Mouse (Mus musculus): ENCODE data around the gene Rbfox3. TPM values are rescaled to one million over a fixed set of nuclear protein-coding genes. Genes with fewer than 3 reads are reported as not detected.

Gene Rbfox3
- polyA plus RNA-seq, 2 experiments, result 0.08 to 0.17 TPM

DNA sequence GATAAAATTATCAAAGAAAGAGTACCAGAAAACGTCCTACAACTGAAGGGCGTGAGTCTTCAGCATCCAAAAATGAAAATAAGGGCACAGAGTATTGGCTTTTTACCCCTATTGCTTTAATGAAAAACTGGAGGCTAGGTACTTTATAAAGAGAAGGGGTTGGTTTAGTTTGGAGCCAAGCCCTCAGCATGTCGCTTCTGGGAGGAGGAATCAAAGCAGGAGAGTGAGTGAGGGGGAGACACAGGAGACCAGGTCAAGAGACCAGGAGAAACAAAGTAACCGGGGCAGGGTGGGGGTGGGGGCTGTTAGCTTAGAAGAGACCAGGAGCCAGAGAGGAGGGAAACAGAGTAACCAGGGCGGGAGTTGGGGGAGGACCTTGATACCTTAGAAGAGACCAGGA lies 29.9 kb upstream of the Rbfox3 start:
- ATAC-seq (ENCODE audit: insufficient read depth), result no peak

DNA sequence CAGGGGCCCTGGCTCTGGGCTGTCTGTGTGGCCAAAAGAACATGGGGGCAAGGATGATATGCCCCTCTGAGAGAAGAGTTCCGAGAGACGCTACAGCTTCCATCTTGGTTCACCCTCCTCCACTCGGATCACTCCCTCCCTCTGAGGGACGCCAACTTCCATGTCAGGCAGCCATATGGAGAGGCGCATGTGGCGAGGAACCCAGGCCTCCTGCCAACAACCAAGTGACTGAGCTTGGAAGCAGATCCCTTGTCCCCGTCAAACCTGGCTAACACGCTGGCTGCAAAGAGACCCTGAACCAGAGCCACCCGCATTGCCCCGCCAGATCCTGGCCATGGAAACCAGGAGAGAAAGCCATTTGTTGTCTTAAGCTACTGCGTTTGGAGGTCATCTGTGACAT lies 29.1 kb upstream of the Rbfox3 start:
- no peaks in the 10 kb centered on the region for H3K9me3 ChIP-seq (ENCODE audit: control insufficient read depth, low read length)
- DNase-seq (ENCODE audit: low read depth in 3 of 3, low spot score in 3 of 3) (no peak), ATAC-seq (ENCODE audit: insufficient read depth) (no peak)
- H3K4me3 ChIP-seq (ENCODE audit: insufficient read depth in 1 of 2, low read depth in 2 of 2, low read length in 2 of 2), result no peak overlapping the region
- no peak for TF ChIP-seq EP300 (IDR thresholded peaks at IDR 0.05; ENCODE audit: low read depth)
- no peak for TF ChIP-seq CTCF (IDR thresholded peaks at IDR 0.05; ENCODE audit: low read depth)
- no peaks in the 10 kb centered on the region for H3K27me3 ChIP-seq (ENCODE audit: control insufficient read depth, insufficient read depth, low read length)
- H3K9ac ChIP-seq (replicated peaks), result no peak overlapping the region
- H3K36me3 ChIP-seq (replicated peaks; ENCODE audit: control insufficient read depth, insufficient read depth, low read depth), result no peaks in the 10 kb centered on the region
- H3K4me1 ChIP-seq (replicated peaks; ENCODE audit: control insufficient read depth in 2 of 2, insufficient read depth in 2 of 2, low read length in 1 of 2), result no peaks in the 10 kb centered on the region
- H3K27ac ChIP-seq, result no peak overlapping the region
- no peak overlapping the region for H3K4me2 ChIP-seq (ENCODE audit: low read depth)
- 61% methylated on average over 11 of the region's 11 CpGs for WGBS (ENCODE audit: insufficient replicate concordance)

More for the DNA sequence above, 29.9 kb upstream of the Rbfox3 start:
- 25% methylated on average over 5 of the region's 5 CpGs for WGBS (ENCODE audit: insufficient replicate concordance)
- no peak for DNase-seq (ENCODE audit: low read depth in 3 of 3, low spot score in 3 of 3)
- no peaks in the 10 kb centered on the region for H3K27me3 ChIP-seq (ENCODE audit: control insufficient read depth, insufficient read depth, low read length)
- H3K4me3 ChIP-seq (ENCODE audit: insufficient read depth in 1 of 2, low read depth in 2 of 2, low read length in 2 of 2), result no peak overlapping the region
- no peaks in the 10 kb centered on the region for H3K9me3 ChIP-seq (ENCODE audit: control insufficient read depth, low read length)
- no peak for TF ChIP-seq CTCF (IDR thresholded peaks at IDR 0.05; ENCODE audit: low read depth)
- no peak for TF ChIP-seq EP300 (IDR thresholded peaks at IDR 0.05; ENCODE audit: low read depth)
- H3K27ac ChIP-seq, result no peak overlapping the region
- no peaks in the 10 kb centered on the region for H3K36me3 ChIP-seq (replicated peaks; ENCODE audit: control insufficient read depth, insufficient read depth, low read depth)
- no peak overlapping the region for H3K9ac ChIP-seq (replicated peaks)
- no peak overlapping the region for H3K4me2 ChIP-seq (ENCODE audit: low read depth)
- no peaks in the 10 kb centered on the region for H3K4me1 ChIP-seq (replicated peaks; ENCODE audit: control insufficient read depth in 2 of 2, insufficient read depth in 2 of 2, low read length in 1 of 2)

DNA sequence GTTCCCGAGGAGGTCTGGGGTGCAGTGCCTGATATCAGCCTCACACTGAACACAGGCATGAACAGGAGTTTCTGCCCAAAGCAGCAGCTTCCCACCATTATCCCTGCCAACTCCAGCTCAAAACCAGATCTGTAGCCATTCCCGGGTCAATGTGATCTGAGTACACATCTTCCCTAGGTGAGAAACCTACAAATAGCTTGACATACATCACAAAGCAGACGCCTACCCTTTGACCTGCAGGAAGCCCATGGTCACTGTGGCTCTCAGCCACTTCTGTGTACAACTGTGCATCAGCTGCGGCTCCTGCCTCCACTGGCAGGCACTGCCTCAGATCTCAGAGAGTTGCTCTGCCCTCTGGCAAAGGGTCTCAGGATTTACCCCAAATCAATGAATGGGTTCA lies 28.3 kb upstream of the Rbfox3 start:
- TF ChIP-seq EP300 (IDR thresholded peaks at IDR 0.05; ENCODE audit: low read depth), result no peak
- no peak for TF ChIP-seq CTCF (IDR thresholded peaks at IDR 0.05; ENCODE audit: low read depth)
- DNase-seq (ENCODE audit: low read depth in 3 of 3, low spot score in 3 of 3), result no peak
- Histone ChIP-seq H3K27me3 (ENCODE audit: control insufficient read depth, insufficient read depth, low read length) (no peaks in the 10 kb centered on the region), H3K4me2 (ENCODE audit: low read depth) (no peak overlapping the region), H3K36me3 (replicated peaks; ENCODE audit: control insufficient read depth, insufficient read depth, low read depth) (no peaks in the 10 kb centered on the region), H3K9ac (replicated peaks) (no peak overlapping the region), H3K4me1 (replicated peaks; ENCODE audit: control insufficient read depth in 2 of 2, insufficient read depth in 2 of 2, low read length in 1 of 2) (no peaks in the 10 kb centered on the region), H3K9me3 (ENCODE audit: control insufficient read depth, low read length) (no peaks in the 10 kb centered on the region), H3K4me3 (ENCODE audit: insufficient read depth in 1 of 2, low read depth in 2 of 2, low read length in 2 of 2) (no peak overlapping the region), H3K27ac (no peak overlapping the region)
- ATAC-seq (ENCODE audit: insufficient read depth), result no peak
- 57% methylated on average over 4 of the region's 4 CpGs for WGBS (ENCODE audit: insufficient replicate concordance)

DNA sequence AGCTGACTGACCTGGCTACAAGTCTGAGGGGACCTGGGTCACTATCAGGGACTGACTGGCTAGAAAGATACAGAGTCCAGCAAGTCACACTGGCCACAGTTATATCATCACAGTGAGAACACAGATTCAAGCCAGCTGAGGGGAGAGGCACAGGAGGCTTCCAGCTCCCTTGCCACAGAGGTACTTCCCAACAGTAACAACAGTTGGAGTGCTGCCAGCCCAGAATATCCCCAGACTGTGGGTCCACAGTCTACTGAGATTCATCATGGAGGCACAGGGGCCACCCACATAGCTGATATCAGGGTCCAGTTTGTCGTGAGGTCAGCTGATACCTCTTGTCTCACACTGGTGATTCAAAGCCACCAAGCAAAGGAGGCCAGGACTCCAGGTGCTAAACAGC lies 23.5 kb upstream of the Rbfox3 start:
- DNase-seq (ENCODE audit: low read depth in 3 of 3, low spot score in 3 of 3), result no peak
- ATAC-seq (ENCODE audit: insufficient read depth), result no peak
- Histone ChIP-seq H3K36me3 (replicated peaks; ENCODE audit: control insufficient read depth, insufficient read depth, low read depth) (no peaks in the 10 kb centered on the region), H3K9ac (replicated peaks) (no peak overlapping the region), H3K27me3 (ENCODE audit: control insufficient read depth, insufficient read depth, low read length) (no peaks in the 10 kb centered on the region), H3K4me3 (ENCODE audit: insufficient read depth in 1 of 2, low read depth in 2 of 2, low read length in 2 of 2) (no peak overlapping the region), H3K27ac (no peak overlapping the region), H3K4me1 (replicated peaks; ENCODE audit: control insufficient read depth in 2 of 2, insufficient read depth in 2 of 2, low read length in 1 of 2) (no peaks in the 10 kb centered on the region), H3K4me2 (ENCODE audit: low read depth) (no peak overlapping the region), H3K9me3 (ENCODE audit: control insufficient read depth, low read length) (no peaks in the 10 kb centered on the region)
- TF ChIP-seq CTCF (IDR thresholded peaks at IDR 0.05; ENCODE audit: low read depth), result no peak
- no peak for TF ChIP-seq EP300 (IDR thresholded peaks at IDR 0.05; ENCODE audit: low read depth)
- 15% methylated on average over 1 of the region's 1 CpGs for WGBS (ENCODE audit: insufficient replicate concordance)

DNA sequence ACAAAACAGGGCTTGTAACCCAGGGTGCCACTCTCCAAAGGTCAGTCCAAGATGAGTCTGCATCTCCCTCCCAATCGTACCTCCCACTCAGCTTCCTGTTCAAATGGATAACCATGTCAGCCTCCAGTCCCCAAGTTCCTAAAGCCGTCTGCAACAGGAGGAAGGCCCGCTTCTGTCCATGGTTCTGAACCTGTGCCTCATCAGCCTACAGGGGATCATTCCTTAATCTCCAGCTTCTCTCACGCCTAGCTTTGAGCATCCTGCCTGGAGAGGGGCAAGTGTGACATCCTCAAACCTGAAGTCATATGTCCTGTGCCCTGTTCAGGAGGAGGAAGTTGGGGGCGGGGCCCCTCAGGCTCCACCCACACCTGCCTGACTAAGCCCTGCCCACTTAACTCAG lies 15.7 kb upstream of the Rbfox3 start:
- H3K4me2 ChIP-seq (ENCODE audit: low read depth), result no peak overlapping the region
- peak in 1 of 3 experiments; percentile 3 for DNase-seq (ENCODE audit: low read depth in 3 of 3, low spot score in 3 of 3)
- 9% methylated on average over 5 of the region's 5 CpGs for whole genome bisulfite sequencing (ENCODE audit: insufficient replicate concordance)
- H3K9me3 ChIP-seq (ENCODE audit: control insufficient read depth, low read length), result no peaks in the 10 kb centered on the region
- no peak for ATAC-seq (ENCODE audit: insufficient read depth)
- no peak overlapping the region for H3K4me3 ChIP-seq (ENCODE audit: insufficient read depth in 1 of 2, low read depth in 2 of 2, low read length in 2 of 2)
- H3K27me3 ChIP-seq (ENCODE audit: control insufficient read depth, insufficient read depth, low read length), result no peaks in the 10 kb centered on the region
- H3K27ac ChIP-seq, result no peak overlapping the region
- no peak overlapping the region for H3K9ac ChIP-seq (replicated peaks)
- no peaks in the 10 kb centered on the region for H3K4me1 ChIP-seq (replicated peaks; ENCODE audit: control insufficient read depth in 2 of 2, insufficient read depth in 2 of 2, low read length in 1 of 2)
- TF ChIP-seq EP300 (IDR thresholded peaks at IDR 0.05; ENCODE audit: low read depth), result no peak
- no peak for TF ChIP-seq CTCF (IDR thresholded peaks at IDR 0.05; ENCODE audit: low read depth)
- H3K36me3 ChIP-seq (replicated peaks; ENCODE audit: control insufficient read depth, insufficient read depth, low read depth), result no peaks in the 10 kb centered on the region

Data from liver, embryonic 14.5 days (tissue).